Mouse (Mus musculus) heart, adult 11 months (tissue): ENCODE measurements at regions not wholly inside any gene's neighbourhood (a gene's known extent, or its start where the extent isn't known, plus 50 kb on each side); places are given as distances from the start of the nearest gene placed in this dataset.

Source experiments
- DNase-seq: peaks from one replicate; pipeline ENCODE4 v3.0.0; 2022

DNA sequence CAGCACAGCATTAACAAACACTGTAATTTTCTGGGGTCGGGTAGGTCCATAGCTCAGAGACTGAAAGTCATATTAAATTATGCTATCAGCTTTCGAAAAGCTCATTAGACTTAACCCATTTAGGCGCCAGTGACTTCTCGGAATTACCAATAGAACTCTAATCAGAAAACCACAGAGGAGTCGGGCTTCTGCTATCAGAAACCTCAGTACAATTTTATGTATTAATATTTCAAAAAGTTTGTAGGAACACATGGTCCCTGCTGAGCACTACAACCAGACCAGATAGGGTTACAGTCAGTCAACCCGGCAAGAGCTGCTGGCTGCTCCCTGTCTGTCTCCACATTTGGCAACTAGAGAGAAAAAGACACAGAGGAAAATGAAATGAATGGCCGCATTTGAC lies 647.3 kb upstream of the Pabpc4l start:
- no peak for DNase-seq

DNA sequence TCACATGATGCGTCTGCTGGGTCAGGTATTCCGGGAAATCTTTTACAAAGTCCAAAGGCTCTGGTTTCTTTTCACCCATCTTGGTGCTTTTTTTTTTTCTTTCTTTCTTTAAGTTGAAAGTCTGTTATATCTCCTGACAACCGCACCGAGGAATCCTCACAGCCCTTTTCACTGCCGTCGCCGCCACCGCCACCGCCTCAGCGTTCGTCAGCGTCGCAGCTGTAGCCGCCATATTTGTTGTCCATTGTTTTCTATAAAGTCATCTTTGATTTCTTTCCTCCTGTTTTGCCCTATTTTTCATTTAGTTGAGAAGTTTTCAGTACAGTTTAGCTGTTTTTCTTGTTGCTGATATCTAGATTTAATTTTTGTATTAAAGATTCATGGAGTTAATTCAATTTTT lies 603.5 kb upstream of the Pabpc4l start:
- no peak for DNase-seq

GRCm38 (mm10) chr3:47025738-47026137 lies 577.7 kb upstream of the Pabpc4l start:
- no peak for DNase-seq

DNA sequence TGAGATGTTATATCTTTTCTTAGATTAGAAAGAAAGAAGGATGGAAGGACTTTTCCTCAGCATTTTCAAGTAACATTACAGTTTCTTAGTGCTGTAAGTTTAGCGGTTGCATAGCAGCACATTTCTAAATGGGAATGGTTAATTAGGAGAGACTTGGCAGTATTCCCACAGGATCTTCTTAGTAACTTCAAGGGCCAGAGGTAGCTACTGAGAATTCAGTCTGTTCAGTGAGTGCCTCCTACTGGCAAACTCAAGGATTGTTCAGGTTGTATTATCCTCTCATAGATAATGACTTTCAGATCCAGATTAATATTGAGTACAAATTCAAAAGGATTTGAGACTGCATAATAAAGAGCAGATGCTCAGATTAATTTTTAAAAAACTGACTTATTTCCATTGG lies 571.3 kb upstream of the Pabpc4l start:
- DNase-seq: no peak

DNA sequence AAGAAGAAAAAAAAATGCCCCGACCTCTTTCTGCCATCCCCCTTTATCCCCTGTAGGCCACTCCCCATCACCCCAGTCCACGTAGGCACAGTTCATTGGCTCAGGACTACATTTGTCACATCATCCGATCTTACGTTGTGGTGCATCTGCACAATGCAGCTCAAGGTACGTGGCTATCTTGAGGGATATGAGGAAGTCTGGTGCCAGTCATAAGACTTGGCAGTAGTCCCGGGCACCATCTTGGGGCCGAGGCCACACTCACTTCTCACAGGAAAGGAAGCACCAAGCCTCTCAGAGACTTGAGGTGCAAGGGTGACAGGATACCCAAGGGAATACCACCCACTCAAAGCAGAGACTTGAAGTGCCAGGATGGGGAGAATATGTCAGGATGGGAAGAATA lies 570.5 kb upstream of the Pabpc4l start:
- DNase-seq: no peak

- DNase-seq: no peak
Observed at GRCm38 (mm10) chr3:47010459-47010858, 562.4 kb upstream of the Pabpc4l start.

DNA sequence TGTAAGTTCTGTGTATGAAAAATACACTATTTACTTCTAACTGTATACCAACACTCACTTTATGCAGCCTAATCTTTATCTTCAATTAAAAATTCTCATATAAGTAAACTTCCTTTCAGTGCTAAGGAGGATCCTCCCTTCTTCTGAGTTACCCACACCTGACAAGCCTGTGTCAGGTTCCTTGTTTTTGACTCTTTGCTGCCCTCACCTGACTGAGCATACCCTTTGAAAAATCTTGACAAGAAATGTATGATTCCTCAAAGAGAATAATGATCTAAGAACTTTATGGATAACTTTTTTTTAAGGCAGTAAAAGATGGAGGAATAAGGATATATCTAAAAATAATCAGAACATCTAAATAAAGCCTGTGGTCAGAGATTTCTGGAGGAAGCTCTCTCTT lies 550.9 kb upstream of the Pabpc4l start:
- DNase-seq: no peak

- peak; percentile 72 for DNase-seq
Observed at GRCm38 (mm10) chr3:46970744-46971143, 522.7 kb upstream of the Pabpc4l start.

DNA sequence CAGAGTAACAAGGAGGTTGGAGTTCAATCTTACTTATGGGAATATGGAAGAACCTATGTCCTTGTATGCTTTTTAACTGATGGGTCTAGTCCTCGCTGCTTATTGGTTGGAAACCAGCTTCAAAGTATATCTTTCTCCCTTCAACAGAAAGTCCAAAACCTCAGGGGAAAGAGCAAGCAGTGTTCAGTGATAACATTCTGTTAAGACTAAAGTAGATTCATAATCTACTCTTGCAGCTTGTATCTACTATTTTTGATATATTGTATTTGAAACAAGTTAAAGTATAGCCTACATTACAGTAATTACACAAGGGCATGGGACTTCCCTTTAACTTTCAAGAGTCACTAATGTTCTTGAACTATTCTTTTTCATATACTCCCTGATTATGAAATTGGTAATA lies 522.0 kb upstream of the Pabpc4l start:
- no peak for DNase-seq

GRCm38 (mm10) chr3:46951391-46951790 lies 503.4 kb upstream of the Pabpc4l start:
- DNase-seq: no peak

DNA sequence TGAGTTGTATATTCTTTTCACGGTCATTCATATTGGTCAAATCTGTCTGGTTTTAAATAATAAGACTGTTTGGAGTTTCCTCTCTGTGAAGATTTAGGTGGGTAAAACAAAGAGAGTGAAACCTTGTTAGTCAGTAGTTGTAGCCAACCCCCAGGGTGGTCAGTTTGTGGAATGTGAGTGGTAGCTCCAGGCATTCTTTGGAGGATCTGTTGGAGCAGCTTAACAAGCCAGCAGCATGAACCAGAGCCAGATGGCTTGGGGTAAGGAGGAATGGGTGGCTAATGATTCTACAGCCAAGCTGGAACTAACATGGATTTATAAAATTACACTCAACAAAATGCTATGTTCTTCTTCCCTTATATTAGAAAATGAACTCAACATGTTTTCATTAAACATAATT lies 489.7 kb upstream of the Pabpc4l start:
- DNase-seq: peak; percentile 27

DNA sequence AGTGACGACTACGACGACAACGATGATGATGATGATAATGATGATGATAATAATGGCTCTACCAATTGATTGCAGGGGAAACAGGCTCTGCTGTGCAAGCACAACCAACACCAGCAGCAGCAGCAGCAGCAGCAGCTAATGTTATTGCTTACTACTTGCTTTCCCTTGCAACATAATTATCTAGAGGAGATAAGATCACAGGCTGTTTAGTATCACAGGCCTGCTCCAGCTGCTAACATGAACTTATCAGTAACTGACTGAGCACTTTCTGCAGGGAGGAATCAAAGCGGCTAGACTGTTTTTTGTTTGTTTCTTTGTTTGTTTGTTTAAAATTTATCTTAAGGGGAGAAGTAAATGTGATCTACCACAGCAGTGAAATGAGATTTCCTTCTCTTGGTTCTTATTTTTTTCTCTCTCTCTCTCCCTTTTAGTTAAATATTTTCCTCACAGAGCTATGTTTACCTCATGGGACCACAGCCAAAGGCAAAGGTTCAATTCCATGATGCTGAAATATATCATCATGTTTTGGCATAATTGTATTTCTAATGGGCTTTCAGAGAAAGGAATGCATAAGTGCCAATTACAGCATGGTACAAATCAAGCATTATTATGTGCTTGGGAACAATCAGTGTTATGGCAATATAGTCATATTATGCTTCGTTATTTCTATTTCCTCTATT lies 443.2 kb upstream of the Pabpc4l start:
- no peak for DNase-seq

GRCm38 (mm10) chr3:46875848-46876247 lies 427.8 kb upstream of the Pabpc4l start:
- DNase-seq: peak; percentile 54

GRCm38 (mm10) chr3:46870876-46871275 lies 422.9 kb upstream of the Pabpc4l start:
- DNase-seq: no peak

GRCm38 (mm10) chr3:46869576-46870295 lies 421.7 kb upstream of the Pabpc4l start:
- DNase-seq: peak; percentile 76

DNA sequence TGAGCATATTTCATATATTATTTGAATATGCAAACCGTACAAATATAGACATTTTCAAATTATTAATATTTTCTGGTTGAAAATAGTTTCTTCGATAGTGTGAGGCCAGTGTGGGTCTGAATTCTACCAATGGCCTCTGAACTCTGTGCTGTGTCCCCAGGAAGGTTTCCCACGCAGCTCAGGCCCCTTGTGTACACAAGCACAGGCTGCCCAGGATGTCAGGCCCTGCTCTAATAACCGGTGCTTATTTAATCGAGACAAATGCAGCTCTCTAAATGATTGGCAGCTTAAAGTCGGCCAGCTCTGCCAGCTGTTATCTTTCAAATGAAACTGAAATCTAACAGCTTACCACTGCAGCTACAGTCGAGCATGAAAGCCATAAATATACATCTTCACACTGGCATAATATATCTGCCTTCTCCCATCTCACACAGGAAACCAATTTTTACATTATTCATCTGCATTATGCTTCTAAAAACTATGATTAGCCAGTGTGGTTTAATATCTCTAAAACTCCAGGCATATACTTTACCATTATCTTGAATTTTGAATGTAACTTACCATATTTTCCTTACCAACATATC lies 400.5 kb upstream of the Pabpc4l start:
- no peak for DNase-seq

GRCm38 (mm10) chr3:46828676-46829075 lies 380.7 kb upstream of the Pabpc4l start:
- no peak for DNase-seq
